Mouse (Mus musculus): Measurements from ENCODE around the gene Lrp1.
"Not testable (repeated sequence)": the region's sequence is repeated elsewhere in the genome, so short reads cannot be mapped to it uniquely, and the experiment has no call there.

Lrp1 gene

GRCm38 (mm10) chr10:127620406-127621190, at the start of gene Lrp1:
Gene Lrp1 (minus strand): TSS chr10:127621148.
- in situ Hi-C loops (cut with MboI, MseI) = no loop called here

GRCm38 (mm10) chr10:127670185-127670584, 49.2 kb upstream of the Lrp1 start:
- in situ Hi-C loops (cut with MboI, MseI) = loop anchor here (10.0 kb wide), 1 partner anchor 625 kb away; the partner anchor contains the start of genes Cyp27b1, Eef1akmt3 and Mettl1

- in situ Hi-C loops (cut with MboI, MseI) = no loop called here
Observed at GRCm38 (mm10) chr10:127669170-127669569, 48.2 kb upstream of the Lrp1 start.

- in situ Hi-C loops (cut with MboI, MseI) = no loop called here
Observed at GRCm38 (mm10) chr10:127668093-127669050, 47.4 kb upstream of the Lrp1 start, which contains the start of gene Nab2. Gene Nab2 (minus strand): TSS chr10:127668568.

GRCm38 (mm10) chr10:127667269-127668092, 46.5 kb upstream of the Lrp1 start:
- in situ Hi-C loops (cut with MboI, MseI) = no loop called here

- in situ Hi-C loops (cut with MboI, MseI) = no loop called here
Observed at GRCm38 (mm10) chr10:127666501-127667268, 45.7 kb upstream of the Lrp1 start, which contains the start of gene Nemp1. Gene Nemp1 (plus strand): TSS chr10:127666901.

- in situ Hi-C loops (cut with MboI, MseI) = no loop called here
Observed at GRCm38 (mm10) chr10:127665366-127666181, 44.6 kb upstream of the Lrp1 start.

GRCm38 (mm10) chr10:127664891-127665290, 43.9 kb upstream of the Lrp1 start:
- in situ Hi-C loops (cut with MboI, MseI) = no loop called here

- in situ Hi-C loops (cut with MboI, MseI) = no loop called here
Observed at GRCm38 (mm10) chr10:127664166-127664565, 43.2 kb upstream of the Lrp1 start.

- in situ Hi-C loops (cut with MboI, MseI) = no loop called here
Observed at GRCm38 (mm10) chr10:127663590-127663989, 42.6 kb upstream of the Lrp1 start.

GRCm38 (mm10) chr10:127662666-127663253, 41.8 kb upstream of the Lrp1 start:
- in situ Hi-C loops (cut with MboI, MseI) = no loop called here

- in situ Hi-C loops (cut with MboI, MseI) = no loop called here
Observed at GRCm38 (mm10) chr10:127661915-127662663, 41.1 kb upstream of the Lrp1 start.

GRCm38 (mm10) chr10:127661291-127661914, 40.5 kb upstream of the Lrp1 start:
- in situ Hi-C loops (cut with MboI, MseI) = no loop called here

GRCm38 (mm10) chr10:127659551-127659950, 38.6 kb upstream of the Lrp1 start:
- in situ Hi-C loops (cut with MboI, MseI) = no loop called here

- in situ Hi-C loops (cut with MboI, MseI) = no loop called here
Observed at GRCm38 (mm10) chr10:127658076-127658475, 37.1 kb upstream of the Lrp1 start.

GRCm38 (mm10) chr10:127657617-127658016, 36.7 kb upstream of the Lrp1 start:
- in situ Hi-C loops (cut with MboI, MseI) = not testable (repeated sequence)

GRCm38 (mm10) chr10:127654970-127655579, 34.1 kb upstream of the Lrp1 start:
- in situ Hi-C loops (cut with MboI, MseI) = no loop called here

All from T-helper 2 cell (primary cell).